Mouse (Mus musculus) lung, embryonic 14.5 days (tissue): ENCODE results near the gene Wdr54. TPM values are rescaled to one million over a fixed set of nuclear protein-coding genes. Genes with fewer than 3 reads are reported as not detected.

Experiments
- ATAC-seq: fragments of 200-750 bp; cut with Nextera tagmentation; 2 replicates; pipeline ENCODE4 v1.8.0; 2017; ENCODE audit warnings: mild to moderate bottlenecking, moderate TSS enrichment, moderate library complexity; ENCODE audit not compliant: insufficient read depth
- DNase-seq: peaks from one replicate; pipeline ENCODE4 v3.0.0-alpha.2; 2015
- H3K27ac ChIP-seq: fragments of 300-500 bp; sonication (generic); 2 replicates; pipeline ENCODE4 v1.5.1; 2014; ENCODE audit warnings: low read depth, mild to moderate bottlenecking, moderate library complexity
- H3K27me3 ChIP-seq: fragments of 300-500 bp; sonication (generic); 2 replicates; pipeline ENCODE4 v1.6.1; 2014; ENCODE audit warnings: low read length, control low read depth; ENCODE audit not compliant: insufficient read depth
- H3K36me3 ChIP-seq: fragments of 300-500 bp; sonication (generic); 2 replicates; pipeline ENCODE4 v1.6.1; 2014; ENCODE audit warnings: control low read depth; ENCODE audit not compliant: insufficient read depth
- H3K4me1 ChIP-seq: fragments of 300-500 bp; sonication (generic); 2 replicates; pipeline ENCODE4 v1.6.1; 2014; ENCODE audit warnings: antibody characterized with exemption, control low read depth; ENCODE audit not compliant: insufficient read depth
- H3K4me2 ChIP-seq: fragments of 300-500 bp; sonication (generic); 2 replicates; pipeline ENCODE4 v1.6.1; 2014; ENCODE audit warnings: mild to moderate bottlenecking
- H3K4me3 ChIP-seq: fragments of 300-500 bp; sonication (generic); 2 replicates; pipeline ENCODE4 v1.5.1; 2014; ENCODE audit warnings: low read depth, low read length
- H3K9ac ChIP-seq: fragments of 300-500 bp; sonication (generic); 2 replicates; pipeline ENCODE4 v1.6.1; 2014
- H3K9me3 ChIP-seq: fragments of 300-500 bp; sonication (generic); 2 replicates; pipeline ENCODE4 v1.6.1; 2016; ENCODE audit warnings: low read depth, low read length, control low read depth
- CTCF ChIP-seq: IDR thresholded peaks from 2 replicates; pipeline ENCODE4 v1.5.1; 2016; ENCODE audit warnings: antibody characterized with exemption, low read depth
- WGBS: fragments of 180-500 bp; shearing (Covaris S2); extraction: QIAGEN DNeasy Blood & Tissue Kit; methylation state at CpG from one replicate; pipeline ENCODE4 v1.1.7; 2014; 5-methylcytosine and 5-hydroxymethylcytosine counted together
- polyA plus RNA-seq: library from polyadenylated mRNA; unstranded; fragments of >200 nt; fragmentation: Nextera tagmentation; extraction: Ambion mirVana; gene quantifications from 2 replicates; pipeline ENCODE4 v1.2.1, GENCODE M21; 2014

Wdr54 gene
- polyA plus RNA-seq, 1 experiment from 2014 or later = 8.5 TPM

DNA sequence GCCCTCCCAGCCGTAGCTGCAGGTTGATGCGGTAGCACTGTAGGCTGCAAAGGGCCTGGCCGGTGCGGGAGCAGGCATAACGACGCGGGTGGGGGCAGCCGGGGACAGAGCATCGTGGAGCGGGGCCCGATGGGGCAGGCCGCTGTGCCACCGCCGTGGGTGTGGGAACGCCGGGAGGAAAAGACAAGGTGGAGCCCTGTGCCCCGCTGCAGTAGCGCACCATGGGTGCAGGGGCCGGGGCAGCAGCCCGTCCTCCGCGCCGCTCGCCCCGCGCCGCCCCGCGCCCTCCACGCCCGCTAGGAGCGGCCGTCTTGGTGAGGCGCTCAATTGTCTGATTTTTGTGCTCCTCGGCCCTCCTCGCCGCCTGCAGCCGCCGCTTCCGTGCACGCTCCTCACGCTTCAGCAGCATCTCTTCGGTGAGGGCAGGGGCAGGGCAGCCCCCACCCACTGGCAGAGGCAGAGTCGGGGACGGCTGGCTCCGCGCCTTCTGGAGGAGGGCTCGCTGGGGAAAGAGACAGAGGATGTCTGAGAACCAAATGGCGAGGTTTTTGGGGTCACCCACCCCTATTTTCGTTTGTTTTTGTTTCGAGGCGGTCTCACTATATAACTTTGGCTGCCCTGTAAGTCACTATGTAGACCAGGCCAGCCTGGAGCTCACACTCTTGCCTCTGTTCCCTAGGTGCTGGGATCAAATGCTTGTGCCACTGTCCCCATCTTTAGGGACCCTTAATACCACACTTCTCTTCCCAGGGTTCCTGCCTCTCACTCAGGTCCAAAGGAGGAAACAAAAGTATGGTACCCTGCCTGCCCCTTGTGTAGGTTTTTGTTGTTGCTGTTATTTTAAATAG, 34.1 kb downstream of the Wdr54 start:
- DNase-seq (peak; percentile 49), ATAC-seq (no peak; the same call in 1 of the 2 replicates)
- Histone ChIP-seq H3K27me3 (no peaks in the 10 kb centered on the region), H3K27ac (peak overlapping the region; percentile 98), H3K9ac (peak overlapping the region; percentile 88), H3K4me2 (peak overlapping the region; percentile 98), H3K4me3 (peak overlapping the region; percentile 79), H3K9me3 (no peaks in the 10 kb centered on the region), H3K36me3 (peaks cover 28% of the 10 kb centered on the region), H3K4me1 (peaks cover 13% of the 10 kb centered on the region)
- WGBS = 1% methylated on average over 49 of the region's 52 CpGs
- TF ChIP-seq CTCF = no peak

- H3K4me2 ChIP-seq = peak within 1 kb of the TSS; percentile 98
- H3K4me3 ChIP-seq = peak within 1 kb of the TSS; percentile 79
- ATAC-seq (peak; percentile 92), DNase-seq (peak; percentile 98)
- no peaks in the 10 kb centered on the region for H3K9me3 ChIP-seq
- H3K27me3 ChIP-seq = no peaks in the 10 kb centered on the region
- peak within 1 kb of the TSS; percentile 98 for H3K27ac ChIP-seq
- under 1% methylated on average over 38 of the region's 38 CpGs for WGBS
- TF ChIP-seq CTCF = no peak
- H3K4me1 ChIP-seq = peaks cover 18% of the 10 kb centered on the region
- peaks cover 34% of the 10 kb centered on the region for H3K36me3 ChIP-seq
- peak within 1 kb of the TSS; percentile 88 for H3K9ac ChIP-seq
Observed at GRCm38 (mm10) chr6:83120930-83121862, 35.0 kb downstream of the Wdr54 start, which contains the start of gene Wbp1. Gene Wbp1, minus strand, starts transcription at chr6:83121559.

DNA sequence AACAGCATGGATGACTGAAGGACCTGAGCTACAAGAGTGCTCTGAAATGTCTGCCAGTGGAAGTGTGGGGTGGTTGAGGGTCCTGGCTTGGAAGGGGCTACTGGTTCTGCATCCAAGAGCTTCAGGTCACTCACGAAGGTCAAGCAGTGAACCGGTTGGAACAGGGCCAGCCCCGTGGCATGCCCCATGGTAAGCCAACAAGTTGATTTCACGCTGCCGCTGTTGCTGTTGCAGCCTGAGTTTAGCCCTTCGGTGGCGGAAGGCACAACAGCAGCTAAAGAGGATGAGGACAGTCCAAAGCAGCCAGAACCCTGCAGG, 36.5 kb downstream of the Wdr54 start:
- 76% methylated on average over 7 of the region's 7 CpGs for WGBS
- no peak for ATAC-seq

DNA sequence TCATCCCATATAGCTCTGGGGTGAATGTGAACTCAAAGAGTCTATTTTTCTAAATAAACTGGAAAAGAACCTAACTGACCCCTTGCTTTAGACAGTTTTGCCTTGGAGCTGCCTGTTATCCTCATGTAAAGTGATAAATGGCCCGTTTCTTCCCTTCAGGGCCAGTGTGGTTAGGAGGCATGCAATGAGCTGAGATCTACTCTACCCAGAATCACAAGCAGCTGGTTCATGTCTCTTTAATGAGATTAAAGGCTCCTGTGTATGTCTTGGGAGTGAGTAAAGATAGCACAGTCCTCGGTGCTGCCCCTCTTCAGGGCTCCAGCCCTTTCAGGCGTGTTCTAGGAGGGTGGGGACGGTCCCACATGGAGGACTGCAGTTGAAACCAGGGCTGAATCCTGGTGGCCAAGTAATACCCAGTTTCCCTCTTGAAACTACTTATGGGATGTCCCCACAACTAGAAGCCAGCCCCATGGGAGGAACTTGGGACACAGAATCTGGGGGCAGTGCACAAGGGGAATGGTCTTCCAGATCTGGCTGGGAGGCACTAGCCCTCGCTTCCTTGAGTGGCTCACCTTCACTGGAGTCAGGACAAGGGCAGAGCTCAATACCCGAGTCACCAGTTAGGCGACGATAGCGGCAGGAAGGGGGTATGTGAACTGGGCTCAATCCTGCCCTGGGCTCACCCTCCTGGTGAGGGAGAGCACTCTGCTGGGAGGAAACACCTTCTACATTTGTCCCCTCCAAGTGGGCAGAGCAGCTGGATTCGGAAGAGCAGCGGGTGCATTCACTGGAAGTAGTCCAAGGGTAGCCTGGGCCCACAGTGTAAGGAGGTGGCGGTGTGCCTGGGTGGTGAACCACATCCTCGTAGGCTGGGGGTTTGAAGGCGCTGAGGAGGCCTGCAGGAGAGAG, 37.1 kb downstream of the Wdr54 start:
- Histone ChIP-seq H3K4me1 (peaks cover 13% of the 10 kb centered on the region), H3K9me3 (no peaks in the 10 kb centered on the region), H3K4me3 (no peak overlapping the region), H3K9ac (0 out of 2 replicates have a peak overlapping the region, but pooled peaks have one; percentile 6), H3K4me2 (peak overlapping the region; percentile 98; the same call in 1 of the 2 replicates), H3K27me3 (no peaks in the 10 kb centered on the region), H3K27ac (no peak overlapping the region), H3K36me3 (peaks cover 34% of the 10 kb centered on the region)
- ATAC-seq = no peak
- WGBS = 78% methylated on average over 14 of the region's 14 CpGs
- DNase-seq = no peak
- no peak for TF ChIP-seq CTCF

More for the DNA sequence above, 36.5 kb downstream of the Wdr54 start:
- Histone ChIP-seq H3K9ac (peak overlapping the region; percentile 66; the same call in 1 of the 2 replicates), H3K27me3 (no peaks in the 10 kb centered on the region), H3K4me3 (peak overlapping the region; percentile 79), H3K4me2 (peak overlapping the region; percentile 98), H3K4me1 (peaks cover 17% of the 10 kb centered on the region), H3K27ac (no peak overlapping the region), H3K9me3 (no peaks in the 10 kb centered on the region), H3K36me3 (peaks cover 34% of the 10 kb centered on the region)
- no peak for TF ChIP-seq CTCF
- no peak for DNase-seq

GRCm38 (mm10) chr6:83118369-83118768, 37.8 kb downstream of the Wdr54 start:
- H3K9me3 ChIP-seq = no peaks in the 10 kb centered on the region
- no peak overlapping the region for H3K9ac ChIP-seq
- peaks cover 13% of the 10 kb centered on the region for H3K4me1 ChIP-seq
- no peak overlapping the region for H3K4me3 ChIP-seq
- DNase-seq = no peak
- no peak overlapping the region for H3K27ac ChIP-seq
- H3K4me2 ChIP-seq = no peak overlapping the region
- peaks cover 31% of the 10 kb centered on the region for H3K36me3 ChIP-seq
- no peak for TF ChIP-seq CTCF
- no peak for ATAC-seq
- WGBS = 75% methylated on average over 11 of the region's 11 CpGs
- H3K27me3 ChIP-seq = no peaks in the 10 kb centered on the region

DNA sequence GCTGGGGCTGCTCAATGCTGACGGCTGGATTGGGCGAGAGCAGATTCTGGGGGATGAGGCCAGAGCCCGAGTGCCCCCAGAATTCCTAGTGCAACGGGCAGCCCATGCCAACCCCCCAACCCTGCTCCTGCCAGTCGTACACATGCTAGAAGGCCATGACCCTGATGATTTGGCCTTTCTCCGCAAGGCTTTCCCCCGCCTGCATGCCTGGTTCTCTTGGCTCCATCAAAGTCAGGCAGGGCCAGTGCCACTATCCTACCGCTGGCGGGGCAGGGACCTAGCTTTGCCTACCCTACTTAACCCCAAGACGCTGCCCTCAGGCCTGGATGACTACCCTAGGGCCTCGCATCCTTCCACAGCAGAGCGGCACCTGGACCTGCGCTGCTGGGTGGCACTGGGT, 38.6 kb downstream of the Wdr54 start:
- Histone ChIP-seq H3K4me1 (peaks cover 10% of the 10 kb centered on the region), H3K4me2 (no peak overlapping the region), H3K9me3 (no peaks in the 10 kb centered on the region), H3K4me3 (no peak overlapping the region), H3K36me3 (peaks cover 31% of the 10 kb centered on the region), H3K27me3 (no peaks in the 10 kb centered on the region), H3K27ac (no peak overlapping the region), H3K9ac (no peak overlapping the region)
- 87% methylated on average over 13 of the region's 13 CpGs for WGBS
- TF ChIP-seq CTCF = no peak
- ATAC-seq (no peak), DNase-seq (no peak)
